Mouse (Mus musculus) heart, adult 8-10 months (tissue): ENCODE measurements at regions not wholly inside any gene's neighbourhood (a gene's known extent, or its start where the extent isn't known, plus 50 kb on each side); places are given as distances from the start of the nearest gene placed in this dataset.

Experiments used
- DNase-seq: peaks from one replicate; pipeline ENCODE4 v3.0.0; 2022; ENCODE audit warnings: low spot score

GRCm38 (mm10) chr14:24876508-24876907 is 389.6 kb downstream of the Rps24 start:
- DNase-seq = no peak

GRCm38 (mm10) chr14:24877853-24878252 is 390.9 kb downstream of the Rps24 start:
- DNase-seq = no peak

GRCm38 (mm10) chr14:24886164-24886563 is 399.2 kb downstream of the Rps24 start:
- DNase-seq = no peak

GRCm38 (mm10) chr14:24886896-24887421 is 400.0 kb downstream of the Rps24 start:
- no peak for DNase-seq

- DNase-seq = no peak
These were observed 403.9 kb downstream of the Rps24 start for GRCm38 (mm10) chr14:24890856-24891255.

- DNase-seq = no peak
These were observed 408.3 kb downstream of the Rps24 start for GRCm38 (mm10) chr14:24895196-24895595.

- no peak for DNase-seq
These were observed 409.8 kb downstream of the Rps24 start for GRCm38 (mm10) chr14:24896681-24897080.

GRCm38 (mm10) chr14:24900501-24901179 is 413.7 kb downstream of the Rps24 start:
- DNase-seq = peak; percentile 48

- no peak for DNase-seq
These were observed 414.8 kb downstream of the Rps24 start for GRCm38 (mm10) chr14:24901726-24902125.

GRCm38 (mm10) chr14:24902870-24903269 is 415.9 kb downstream of the Rps24 start:
- DNase-seq = peak; percentile 72

GRCm38 (mm10) chr14:24904712-24905111 is 417.8 kb downstream of the Rps24 start:
- DNase-seq = no peak

- DNase-seq = no peak
These were observed 420.0 kb downstream of the Rps24 start for GRCm38 (mm10) chr14:24906916-24907315.

- DNase-seq = no peak
These were observed 421.5 kb downstream of the Rps24 start for GRCm38 (mm10) chr14:24908377-24908776.

- no peak for DNase-seq
These were observed 424.7 kb downstream of the Rps24 start for GRCm38 (mm10) chr14:24911621-24912020.

GRCm38 (mm10) chr14:24919056-24919455 is 432.1 kb downstream of the Rps24 start:
- DNase-seq = no peak

- DNase-seq = no peak
These were observed 435.1 kb downstream of the Rps24 start for GRCm38 (mm10) chr14:24922006-24922405.

GRCm38 (mm10) chr14:24924561-24924960 is 437.6 kb downstream of the Rps24 start:
- DNase-seq = no peak

GRCm38 (mm10) chr14:24926086-24927048 is 439.4 kb downstream of the Rps24 start:
- no peak for DNase-seq

- no peak for DNase-seq
These were observed 441.8 kb downstream of the Rps24 start for GRCm38 (mm10) chr14:24928726-24929125.

GRCm38 (mm10) chr14:24930251-24930650 is 443.3 kb downstream of the Rps24 start:
- DNase-seq = no peak

- no peak for DNase-seq
These were observed 451.0 kb downstream of the Rps24 start for GRCm38 (mm10) chr14:24937876-24938275.

- DNase-seq = no peak
These were observed 452.1 kb downstream of the Rps24 start for GRCm38 (mm10) chr14:24939068-24939467.
